Mouse (Mus musculus) cerebellum, adult (tissue): ENCODE data around the gene Zfhx3.

ENCODE experiments used
- ATAC-seq: cut with Nextera tagmentation; 2 replicates; pipeline ENCODE4 v1.9.2; 2017; ENCODE audit warnings: mild to moderate bottlenecking, moderate library complexity, mixed read lengths; ENCODE audit not compliant: insufficient number of reproducible peaks, low FRiP score, low TSS enrichment

Zfhx3 gene

DNA sequence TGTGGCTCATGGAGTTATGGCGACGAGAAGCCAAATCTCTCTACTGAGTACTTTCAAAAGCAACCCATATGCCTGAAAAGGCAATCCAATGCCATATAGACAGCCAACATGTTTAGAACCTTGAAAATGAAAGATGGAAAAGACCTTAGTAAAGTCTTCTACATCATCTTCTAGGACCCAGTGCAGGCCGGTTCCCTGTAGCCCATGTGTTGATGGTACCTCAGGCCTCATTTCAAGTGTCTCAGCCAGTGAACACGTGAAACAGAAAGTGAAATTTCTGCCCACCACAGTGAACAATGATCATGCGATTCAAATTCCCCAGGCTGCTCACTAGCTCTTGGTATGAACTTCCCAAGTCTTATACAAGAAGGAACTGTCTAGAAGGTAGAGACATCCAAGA is 637.9 kb downstream of the Zfhx3 start:
- ATAC-seq: no peak

DNA sequence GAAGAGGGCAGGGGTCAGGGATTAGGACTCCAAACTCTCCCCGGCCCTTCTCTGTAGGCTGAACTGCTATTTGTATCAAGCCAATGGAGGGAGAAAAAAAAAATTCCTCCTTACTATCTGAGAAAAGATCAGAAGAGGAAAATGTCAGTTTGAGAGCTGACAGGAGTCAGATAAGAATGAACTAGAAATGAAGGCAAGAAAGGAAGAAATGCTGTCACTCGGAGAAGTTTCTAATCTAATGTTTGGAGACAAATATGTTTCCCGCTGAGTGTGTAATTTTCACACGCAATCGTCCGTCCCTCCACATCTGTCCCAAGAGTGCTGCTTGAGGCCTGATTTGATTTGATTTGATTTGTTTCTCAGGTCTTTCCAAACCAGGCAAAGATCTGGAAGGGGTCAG is 639.1 kb downstream of the Zfhx3 start:
- no peak for ATAC-seq

DNA sequence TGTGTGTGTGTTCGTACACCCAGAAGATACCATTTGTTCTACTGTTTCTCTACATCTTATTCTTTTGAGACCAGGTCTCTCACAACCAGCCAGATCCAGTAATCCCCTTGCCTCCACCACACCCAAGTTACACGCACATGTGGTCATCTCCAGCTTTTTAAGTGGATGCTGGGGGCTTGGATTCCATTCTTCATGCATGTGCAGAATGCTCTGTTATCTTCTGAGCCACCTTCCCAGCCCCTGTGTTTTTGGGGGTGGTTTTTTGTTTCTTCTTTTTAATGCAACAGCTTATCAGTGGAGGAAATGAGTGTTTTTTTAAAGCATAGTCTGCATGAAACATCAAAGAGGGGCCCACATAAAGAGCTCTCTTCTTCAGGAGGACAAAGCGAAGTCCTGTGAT is 639.8 kb downstream of the Zfhx3 start:
- no peak for ATAC-seq

DNA sequence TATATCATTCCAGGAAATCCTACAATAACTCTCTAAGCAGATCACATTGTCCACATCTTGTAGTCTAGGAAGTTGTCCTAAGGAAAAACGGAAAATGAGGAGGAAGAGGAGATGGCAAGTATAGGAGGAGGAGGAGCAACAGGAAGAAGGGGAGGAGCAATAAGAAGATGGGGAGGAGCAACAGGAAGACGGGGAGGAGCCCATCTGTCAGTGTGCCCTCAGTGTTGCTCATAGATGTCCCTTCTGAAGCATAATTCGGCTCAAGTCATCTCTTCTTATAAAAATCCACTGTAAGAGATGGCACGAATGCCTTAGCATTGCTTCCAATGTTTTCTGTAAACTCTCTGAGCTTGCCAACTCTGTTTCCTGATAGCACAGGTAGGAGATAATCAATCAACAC is 640.8 kb downstream of the Zfhx3 start:
- ATAC-seq: no peak

DNA sequence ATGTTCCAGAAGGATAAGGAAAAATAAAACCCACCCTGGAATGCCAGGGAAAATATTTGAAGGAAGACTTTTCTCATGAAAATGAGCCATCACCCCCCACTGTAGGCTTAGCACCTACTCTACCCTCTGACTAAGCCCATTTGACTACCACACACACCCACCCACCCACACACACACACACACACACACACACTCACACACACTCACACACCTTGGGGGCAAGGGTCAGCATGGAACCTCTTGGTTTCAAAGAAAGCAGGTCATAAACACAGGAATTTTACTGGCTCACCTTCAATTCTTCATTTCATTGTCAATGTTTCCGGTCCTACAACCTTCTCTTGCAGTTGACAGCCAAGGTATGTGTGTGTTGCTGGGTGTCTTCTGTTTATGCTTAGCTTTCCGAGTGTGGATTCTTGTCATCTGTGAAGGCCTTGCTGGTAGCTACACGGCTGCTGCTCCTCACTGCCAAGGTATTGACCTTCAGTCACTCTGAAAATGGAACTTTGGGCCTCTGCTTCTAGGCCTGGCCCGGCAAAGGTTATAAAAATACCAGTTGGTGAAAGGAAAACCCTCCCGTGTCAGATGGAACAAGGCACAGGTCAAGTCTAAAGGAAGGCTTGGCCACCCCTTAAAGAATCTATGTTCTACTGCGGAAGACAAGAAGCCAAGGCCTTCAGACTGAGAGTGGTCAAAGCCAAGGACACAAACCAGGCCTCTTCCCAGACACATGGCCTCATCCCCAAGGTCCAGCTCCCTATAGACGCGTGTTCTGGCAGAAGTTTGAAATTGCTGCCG is 641.6 kb downstream of the Zfhx3 start:
- no peak for ATAC-seq

DNA sequence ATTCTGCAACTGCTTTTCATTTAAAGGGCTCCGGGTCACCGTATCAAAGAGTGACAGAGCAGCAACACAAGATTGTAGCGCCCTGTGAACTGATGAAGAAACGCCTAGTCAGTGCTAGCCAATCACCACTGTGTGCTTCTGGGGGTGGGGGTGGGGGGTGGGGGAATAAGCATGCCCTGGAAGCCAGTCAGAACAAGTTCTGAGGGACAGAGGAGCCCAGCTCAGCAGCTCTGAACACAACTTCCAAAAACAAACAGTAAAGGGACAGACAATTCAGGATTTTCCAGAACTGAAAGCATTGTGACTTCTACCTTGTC is 642.2 kb downstream of the Zfhx3 start:
- no peak for ATAC-seq

DNA sequence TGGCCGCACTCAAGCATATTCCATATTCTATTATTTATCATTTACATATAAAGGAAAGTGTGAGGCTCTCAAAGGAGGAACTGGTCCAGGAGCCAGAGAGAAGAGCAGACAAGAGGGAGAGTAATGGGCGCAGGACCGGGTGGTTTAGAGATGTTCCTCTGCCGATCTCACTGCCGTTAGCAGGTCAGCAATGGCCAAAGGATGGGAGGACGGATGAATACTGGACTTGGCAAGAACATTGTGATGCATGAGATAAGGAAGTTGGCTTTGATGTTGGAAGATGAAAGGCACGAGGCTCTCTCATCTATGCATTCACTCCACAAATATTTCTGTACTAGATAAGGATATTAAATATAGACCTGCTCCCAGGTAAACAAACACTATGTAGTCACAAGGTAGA is 648.6 kb downstream of the Zfhx3 start:
- no peak for ATAC-seq

DNA sequence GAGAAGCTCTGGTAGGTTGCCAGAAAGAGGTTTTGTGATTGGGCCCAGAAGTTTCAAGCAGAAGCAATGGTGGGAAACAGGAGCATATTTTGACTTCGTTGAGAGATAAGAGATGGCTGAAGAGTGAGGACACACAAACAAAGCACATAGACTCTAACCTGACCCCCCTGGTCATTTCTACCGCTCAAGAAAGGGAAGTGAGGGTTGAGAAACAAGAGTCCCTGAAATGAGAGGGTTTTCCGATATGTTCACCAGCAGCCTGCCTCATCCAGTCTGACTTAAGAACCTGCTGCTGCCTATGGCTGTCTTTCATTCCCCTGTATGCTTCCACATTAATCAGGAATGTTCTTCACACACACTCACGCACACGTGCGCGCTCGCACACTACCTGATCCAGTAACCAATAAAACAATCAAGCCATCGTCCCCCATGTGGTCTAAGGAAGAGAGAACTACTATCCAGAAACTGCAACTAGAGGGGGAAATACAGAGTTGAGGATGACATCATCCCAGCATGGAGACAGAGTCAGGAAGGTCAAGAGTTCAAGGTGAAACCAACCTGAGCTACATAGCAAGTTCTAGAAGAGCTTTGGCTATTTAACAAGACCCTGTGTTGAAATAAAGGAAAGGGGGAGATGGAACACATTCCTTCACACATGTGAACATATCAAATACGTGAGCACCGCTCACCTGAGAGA is 649.7 kb downstream of the Zfhx3 start:
- ATAC-seq: no peak

DNA sequence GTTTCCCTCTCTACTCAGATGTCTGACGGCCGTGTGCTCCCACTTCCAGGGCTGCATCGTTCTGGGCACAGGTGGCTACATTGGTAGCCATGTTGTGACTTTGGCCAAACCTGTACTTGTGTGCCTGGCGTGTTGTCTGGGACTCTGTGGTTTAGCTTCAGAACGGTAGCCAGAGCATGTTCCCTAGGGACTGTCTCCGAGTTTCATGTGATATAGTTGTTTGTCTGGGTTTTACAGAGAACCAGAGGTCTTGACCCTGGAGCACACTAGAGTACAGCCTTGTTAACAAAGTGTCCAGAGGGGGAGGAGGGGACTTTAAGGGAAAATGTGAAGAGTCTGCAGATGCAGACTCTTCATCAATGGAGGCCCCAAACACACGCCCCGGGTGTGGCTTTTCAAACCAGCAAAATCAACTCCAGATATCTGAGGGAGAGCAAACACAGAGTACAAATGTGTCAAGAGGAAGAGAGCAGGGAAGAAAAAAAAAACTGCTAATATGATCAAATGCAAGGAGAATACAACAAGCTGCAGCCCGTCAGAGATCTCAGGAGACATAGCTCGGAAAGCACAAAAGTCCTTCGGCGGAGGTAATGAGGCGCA is 650.6 kb downstream of the Zfhx3 start:
- ATAC-seq: no peak

DNA sequence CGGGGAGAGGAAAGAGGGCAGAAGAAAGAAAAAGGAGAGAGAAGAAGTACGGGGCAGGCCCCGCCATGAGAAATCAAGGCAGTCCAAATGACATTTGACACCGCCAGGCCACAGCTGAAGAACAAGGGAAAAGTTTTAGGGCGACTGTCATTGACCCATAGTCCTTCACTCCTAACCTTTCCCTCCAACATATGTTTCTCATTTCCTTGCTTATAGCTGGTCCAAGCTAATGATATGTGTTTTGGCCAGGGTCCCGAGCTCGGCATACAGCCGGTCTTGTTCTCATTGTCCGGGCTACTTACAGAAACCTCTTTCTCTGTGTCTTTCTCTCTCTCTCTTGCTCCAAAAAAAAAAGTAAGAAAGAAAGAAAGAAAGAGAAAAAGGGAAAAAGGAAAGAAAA is 651.4 kb downstream of the Zfhx3 start:
- ATAC-seq: no peak

DNA sequence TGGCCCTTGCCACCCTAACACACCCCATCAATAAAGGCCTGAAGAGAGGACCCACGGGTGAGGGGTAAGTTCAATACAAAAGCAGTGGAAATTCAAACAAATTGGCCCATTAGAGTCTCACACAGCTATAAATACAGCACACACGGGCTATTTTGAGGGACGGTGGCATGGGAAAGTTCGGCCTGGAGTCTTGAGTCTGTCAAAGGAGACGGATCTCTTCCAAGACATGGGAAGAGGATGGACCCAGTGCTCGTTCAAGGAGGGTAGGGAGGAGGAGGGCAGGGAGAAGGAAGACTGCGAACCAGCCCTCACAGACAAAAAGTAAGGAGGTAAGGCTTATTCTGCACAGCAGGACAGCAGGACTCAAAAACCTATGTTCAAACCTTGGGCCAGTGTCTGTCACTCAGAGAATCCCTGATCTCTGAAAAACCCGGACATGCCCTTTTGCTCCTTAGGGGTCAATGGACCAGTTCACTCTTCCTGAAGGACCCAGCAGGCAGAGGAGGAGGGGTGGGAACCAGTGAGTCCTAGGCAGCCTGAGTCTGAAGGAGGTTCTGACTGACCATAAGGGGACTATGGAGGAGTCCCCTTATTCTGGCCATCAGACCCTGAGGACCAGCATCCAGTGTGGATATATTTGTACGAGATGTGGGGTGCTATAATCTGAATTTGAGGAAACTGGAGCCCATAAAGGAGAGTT is 652.1 kb downstream of the Zfhx3 start:
- ATAC-seq: no peak

DNA sequence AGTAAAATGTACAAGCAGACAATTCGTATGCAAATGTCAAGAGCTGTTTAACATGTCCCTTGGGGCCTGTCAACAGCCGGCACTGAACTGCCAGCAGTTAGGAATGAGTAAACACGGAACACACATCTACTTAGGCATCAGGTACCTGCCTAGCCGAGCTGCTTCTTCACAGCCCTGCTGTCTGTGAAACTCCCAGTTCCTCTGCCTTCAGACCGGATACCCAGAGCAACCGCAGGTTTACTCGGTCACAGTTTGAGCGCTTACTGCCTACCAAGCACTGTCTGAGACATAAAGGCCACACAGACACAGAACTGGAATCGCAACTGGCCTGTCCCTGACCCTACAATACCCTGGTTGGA is 652.6 kb downstream of the Zfhx3 start:
- no peak for ATAC-seq

DNA sequence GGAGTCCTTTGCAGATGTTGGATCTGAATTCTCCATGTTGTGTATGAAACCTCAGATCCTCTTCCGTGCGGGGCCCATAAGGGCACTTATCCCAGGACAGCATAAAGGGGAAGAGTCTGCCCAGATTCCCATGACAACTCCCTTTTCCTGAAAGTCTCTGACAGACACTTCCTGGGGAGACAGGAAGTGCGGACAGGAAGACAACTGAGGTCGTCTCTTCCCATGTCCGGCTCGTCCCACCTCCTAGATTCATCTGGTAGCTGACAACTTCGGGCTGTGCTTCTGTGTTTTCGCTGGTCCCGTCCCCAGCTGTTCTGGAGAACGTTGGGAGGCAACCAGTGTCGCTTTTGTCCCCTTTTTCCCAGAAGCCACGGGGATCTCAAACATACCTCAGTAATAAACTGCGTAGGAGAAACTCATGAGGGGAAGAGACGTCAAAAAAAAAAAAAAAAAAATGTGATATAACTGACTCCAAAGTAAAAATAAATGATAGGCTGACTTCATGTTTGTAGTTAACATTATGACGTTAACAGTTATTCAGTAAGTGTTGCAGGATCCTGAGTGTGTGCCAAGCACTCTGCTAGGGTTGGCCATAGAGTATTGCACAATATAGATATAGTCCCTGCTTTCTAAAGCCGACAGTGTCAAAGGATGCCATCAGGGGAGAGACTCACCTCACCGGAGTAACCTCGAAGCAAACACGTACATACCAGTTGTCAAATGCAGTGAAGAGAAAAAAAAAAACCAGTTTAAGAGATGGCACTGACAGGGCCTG is 653.5 kb downstream of the Zfhx3 start:
- ATAC-seq: no peak

DNA sequence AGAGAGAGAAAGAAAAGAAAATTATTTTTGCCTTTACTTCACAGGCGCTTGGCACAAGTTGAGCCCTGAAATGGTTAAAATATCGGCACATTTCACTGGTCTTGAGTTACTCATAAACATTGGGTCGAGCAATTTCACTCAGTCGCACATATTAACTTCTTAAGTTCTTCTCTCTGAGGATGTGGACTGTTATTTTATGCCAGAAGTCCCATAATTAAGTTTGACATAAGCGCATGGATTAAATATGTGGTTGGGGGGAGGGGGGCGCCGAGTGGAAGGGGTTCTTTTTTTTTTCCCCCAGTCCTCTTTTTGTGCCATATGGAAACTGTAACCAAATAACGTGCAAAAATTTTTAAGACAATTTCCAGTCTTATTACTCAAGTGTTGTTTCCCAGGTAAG is 656.6 kb downstream of the Zfhx3 start:
- no peak for ATAC-seq

DNA sequence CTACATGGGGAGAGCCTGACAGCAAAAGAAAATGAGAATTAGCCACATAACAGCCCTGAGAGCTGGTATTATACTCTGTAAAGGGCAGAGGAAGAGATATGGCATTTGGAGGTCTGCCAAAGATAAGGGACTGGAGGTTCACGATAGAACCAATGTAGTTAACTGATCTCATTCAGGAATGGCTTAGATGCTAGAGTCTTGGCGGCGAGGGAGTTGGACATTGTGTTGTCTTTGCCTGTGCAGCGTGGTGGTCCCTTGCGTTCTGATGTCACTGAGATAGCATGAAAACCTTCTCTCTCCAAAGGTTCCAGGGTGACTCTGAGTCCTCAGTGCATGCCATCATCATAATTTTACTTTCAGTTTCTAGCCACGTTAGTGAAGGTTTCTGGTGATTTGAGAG is 657.1 kb downstream of the Zfhx3 start:
- no peak for ATAC-seq

DNA sequence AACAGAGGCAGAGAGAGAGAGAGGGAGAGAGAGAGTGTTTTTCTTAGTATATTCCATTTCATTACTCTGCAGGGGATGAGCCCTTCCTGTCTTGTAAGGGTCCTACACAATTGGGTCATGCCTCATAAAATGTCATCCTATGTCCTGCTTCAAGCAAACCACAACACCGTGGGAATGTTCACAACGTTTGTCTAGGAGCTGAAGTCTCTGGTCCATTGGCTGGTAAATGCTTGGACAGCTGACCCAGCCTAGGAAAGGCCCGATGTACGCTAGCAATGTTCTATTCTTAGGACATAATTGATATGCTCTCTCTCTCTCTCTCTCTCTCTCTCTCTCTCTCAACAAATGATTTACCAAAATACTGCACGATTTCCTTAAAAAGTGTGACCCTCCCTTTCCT is 666.2 kb downstream of the Zfhx3 start:
- ATAC-seq: no peak

DNA sequence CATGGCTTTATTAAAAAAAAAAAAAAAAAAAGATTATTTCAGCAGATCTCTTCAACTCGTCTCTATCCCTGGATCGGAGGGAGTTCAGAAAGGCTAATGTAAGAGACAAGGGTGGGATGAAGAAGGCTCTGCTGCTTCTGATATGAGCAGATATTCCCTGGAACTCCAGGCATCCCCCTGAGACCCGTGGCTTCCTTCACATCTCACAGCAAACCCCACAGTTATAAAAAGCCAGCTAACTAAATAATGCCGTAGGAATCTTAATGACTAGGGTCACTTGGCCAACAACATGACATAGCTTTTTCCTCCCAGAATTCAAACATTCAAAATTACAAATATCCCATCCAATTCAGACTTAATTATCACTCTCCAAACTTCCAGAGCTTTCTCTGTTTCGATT is 666.7 kb downstream of the Zfhx3 start:
- ATAC-seq: no peak

DNA sequence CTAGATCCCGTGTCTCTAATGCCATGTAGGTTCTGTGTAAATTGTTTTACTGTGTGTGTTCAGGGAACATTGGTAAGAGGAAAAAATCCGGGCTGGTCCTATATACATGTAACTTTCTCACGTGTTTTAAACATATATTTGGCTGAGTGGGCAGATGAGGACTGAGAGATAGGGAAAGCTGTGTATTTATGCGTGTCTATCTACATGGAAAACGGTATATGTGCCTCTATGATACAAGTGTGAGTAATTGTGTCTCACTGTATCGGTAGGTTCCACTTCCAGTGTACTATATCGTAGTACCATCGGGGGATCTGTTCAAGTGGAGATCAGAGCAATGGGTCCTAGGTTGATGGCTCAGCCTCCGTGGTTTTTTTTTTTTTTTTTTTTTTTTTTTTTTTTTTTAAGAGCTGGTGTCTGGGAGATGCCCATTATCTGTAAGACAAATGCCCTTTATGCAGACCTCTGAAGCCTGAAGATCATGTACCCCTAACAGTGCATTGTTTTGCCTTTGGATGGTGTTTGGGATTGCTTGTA is 668.8 kb downstream of the Zfhx3 start:
- no peak for ATAC-seq

DNA sequence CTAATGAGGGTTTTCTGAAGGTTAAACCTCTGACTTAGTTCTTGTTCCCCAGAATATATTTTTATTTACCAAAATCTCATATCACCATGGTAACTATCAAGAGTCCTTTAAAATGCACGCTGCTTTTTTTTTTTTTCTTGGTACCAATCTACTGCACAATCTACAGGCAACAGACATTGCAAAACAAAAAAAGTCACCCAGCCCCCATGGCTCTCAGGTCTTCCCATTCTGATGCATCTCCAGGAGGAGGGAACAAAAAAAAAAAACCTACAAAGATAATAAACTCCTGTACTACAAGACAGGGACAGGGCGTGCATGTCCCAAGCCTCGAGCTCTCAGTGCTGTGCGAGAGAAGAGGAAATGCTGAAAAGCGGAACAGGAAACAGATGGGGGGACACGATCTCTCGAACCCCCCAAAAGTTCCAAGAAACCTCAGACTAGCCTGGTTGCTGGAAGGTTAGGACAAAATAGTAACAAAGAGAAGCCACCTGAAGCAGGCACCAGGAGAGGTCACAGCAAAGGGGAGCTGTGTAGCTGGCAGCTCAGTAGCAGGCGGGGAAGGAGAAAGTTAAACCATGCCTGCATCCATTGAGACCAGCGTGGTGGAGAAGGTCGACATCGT is 669.5 kb downstream of the Zfhx3 start:
- ATAC-seq: no peak

DNA sequence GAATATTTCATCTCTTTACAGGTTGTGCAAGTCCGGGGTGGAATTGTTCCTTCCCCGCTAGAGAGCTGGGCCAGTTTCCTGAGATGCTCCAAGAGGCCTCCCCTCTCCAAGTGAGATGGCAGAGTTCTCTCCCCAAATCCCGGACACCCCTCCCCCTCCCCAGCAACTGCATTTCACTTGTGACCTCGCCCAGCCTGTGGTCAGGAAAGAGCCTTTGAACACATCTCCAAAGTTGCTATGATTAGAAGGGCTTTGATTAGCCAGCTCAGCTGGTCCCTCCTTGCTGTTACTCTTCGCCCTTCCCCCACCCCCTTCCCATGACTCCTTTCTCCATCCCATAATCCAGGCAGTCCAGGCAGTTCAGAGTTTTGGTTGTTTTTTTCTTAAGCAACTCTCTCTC is 670.4 kb downstream of the Zfhx3 start:
- no peak for ATAC-seq
